Mouse (Mus musculus): Measurements from ENCODE around the gene Itprid2. TPM values are rescaled to one million over a fixed set of nuclear protein-coding genes. Genes with fewer than 3 reads are reported as not detected.

Itprid2 gene
- total and polyA plus RNA-seq, 2 experiments, result 5.9 to 21.4 TPM

GRCm38 (mm10) chr2:79717846-79718245 is 82.7 kb downstream of the Itprid2 start:
- peak; percentile 3 for DNase-seq (ENCODE audit: extremely low read depth, low read depth, low spot score)
- Histone ChIP-seq H3K79me2 (ENCODE audit: control insufficient read depth, insufficient read depth, low read length) (no peaks in the 10 kb centered on the region), H3K27ac (replicated peaks; ENCODE audit: insufficient read depth, low read depth, low read length) (no peak overlapping the region), H3K4me1 (ENCODE audit: control insufficient read depth, insufficient read depth, low read length) (no peaks in the 10 kb centered on the region), H3K27me3 (ENCODE audit: control insufficient read depth, insufficient read depth, low read length) (no peaks in the 10 kb centered on the region), H3K4me3 (ENCODE audit: insufficient read depth, low read depth, low read length) (no peak overlapping the region), H3K9ac (ENCODE audit: low read depth, low read length) (no peak overlapping the region), H3K36me3 (ENCODE audit: control insufficient read depth, insufficient read depth, low read length) (no peaks in the 10 kb centered on the region)
- TF ChIP-seq POLR2A (IDR thresholded peaks at IDR 0.05; ENCODE audit: extremely low read depth, insufficient read depth, low read length) (no peak), CTCF (IDR thresholded peaks at IDR 0.05; ENCODE audit: low read depth, low read length) (no peak)

GRCm38 (mm10) chr2:79722415-79722814 is 87.3 kb downstream of the Itprid2 start:
- no peak for DNase-seq (ENCODE audit: extremely low read depth, low read depth, low spot score)
- Histone ChIP-seq H3K4me3 (ENCODE audit: insufficient read depth, low read depth, low read length) (no peak overlapping the region), H3K79me2 (ENCODE audit: control insufficient read depth, insufficient read depth, low read length) (no peaks in the 10 kb centered on the region), H3K36me3 (ENCODE audit: control insufficient read depth, insufficient read depth, low read length) (no peaks in the 10 kb centered on the region), H3K4me1 (ENCODE audit: control insufficient read depth, insufficient read depth, low read length) (no peaks in the 10 kb centered on the region), H3K27ac (replicated peaks; ENCODE audit: insufficient read depth, low read depth, low read length) (no peak overlapping the region), H3K9ac (ENCODE audit: low read depth, low read length) (no peak overlapping the region), H3K27me3 (ENCODE audit: control insufficient read depth, insufficient read depth, low read length) (no peaks in the 10 kb centered on the region)
- 11% methylated on average over 1 of the region's 1 CpGs for WGBS
- TF ChIP-seq CTCF (IDR thresholded peaks at IDR 0.05; ENCODE audit: low read depth, low read length) (no peak), POLR2A (IDR thresholded peaks at IDR 0.05; ENCODE audit: extremely low read depth, insufficient read depth, low read length) (no peak)

Other genes with a start within 250 kb of the Itprid2 start
- gene Neurod1, start 178.6 kb upstream of the Itprid2 start, total RNA-seq (2014; rRNA removed), result not detected in 2 replicates
- gene Neurod1, start 178.6 kb upstream of the Itprid2 start, polyA plus RNA-seq (2012; rRNA removed), result not detected in 2 replicates
- gene Cerkl, start 178.6 kb upstream of the Itprid2 start, total RNA-seq (2014; rRNA removed), result 4.1 and 6.2 TPM in 2 replicates
- 2.6 and 2.7 TPM in 2 replicates for gene Cerkl, start 178.6 kb upstream of the Itprid2 start, polyA plus RNA-seq (2012; rRNA removed)
- not detected in 2 replicates for gene Ppp1r1c, start 72.4 kb downstream of the Itprid2 start, total RNA-seq (2014; rRNA removed)
- gene Ppp1r1c, start 72.4 kb downstream of the Itprid2 start, polyA plus RNA-seq (2012; rRNA removed), result not detected in 2 replicates

Data from liver, adult 2 months (tissue).